Mouse (Mus musculus) erythroblast, embryonic 14.5 days (primary cell): ENCODE results near the gene Rbfox1. TPM values are rescaled to one million over a fixed set of nuclear protein-coding genes. Genes with fewer than 3 reads are reported as not detected.

ENCODE experiments used
- H3K27me3 ChIP-seq: 2 replicates; pipeline ENCODE4 v1.6.1; 2012; ENCODE audit warnings: inconsistent platforms; ENCODE audit not compliant: control insufficient read depth
- H3K36me3 ChIP-seq: 2 replicates; pipeline ENCODE4 v1.6.1; 2012; ENCODE audit warnings: mild to moderate bottlenecking, inconsistent platforms; ENCODE audit not compliant: control insufficient read depth
- H3K4me1 ChIP-seq: 2 replicates; pipeline ENCODE4 v1.6.1; 2012; ENCODE audit warnings: inconsistent platforms; ENCODE audit not compliant: control insufficient read depth
- H3K4me3 ChIP-seq: replicated peaks from 2 replicates; pipeline ENCODE3; 2012; ENCODE audit warnings: moderate library complexity, mild to moderate bottlenecking, inconsistent platforms
- H3K9me3 ChIP-seq: 2 replicates; pipeline ENCODE4 v1.6.1; 2012; ENCODE audit warnings: low read length, inconsistent platforms, mixed read lengths; ENCODE audit not compliant: control insufficient read depth
- GATA1 ChIP-seq: IDR thresholded peaks from 2 replicates; pipeline ENCODE4 v1.6.1; 2012; ENCODE audit warnings: low read length, inconsistent platforms, mixed read lengths
- TAL1 ChIP-seq: IDR thresholded peaks from 3 replicates; pipeline ENCODE4 v1.6.1; 2012; ENCODE audit warnings: low read length, inconsistent platforms, mixed read lengths
- polyA plus RNA-seq: library from polyadenylated mRNA; stranded (reverse); fragments of >175 nt; gene quantifications from 2 replicates; pipeline ENCODE4 v1.2.3, GENCODE M21; 2012

Rbfox1 gene
- polyA plus RNA-seq, 1 experiment: not detected

GRCm38 (mm10) chr16:7099506-7100300 lies 1214.5 kb downstream of the Rbfox1 start:
- Histone ChIP-seq H3K9me3 (no peaks in the 10 kb centered on the region; the same call in 1 of the 2 replicates), H3K4me3 (no peak overlapping the region), H3K27me3 (no peaks in the 10 kb centered on the region), H3K4me1 (no peaks in the 10 kb centered on the region), H3K36me3 (no peaks in the 10 kb centered on the region)
- TF ChIP-seq GATA1: no peak
- no peak for TF ChIP-seq TAL1

- no peak overlapping the region for H3K4me3 ChIP-seq
- no peaks in the 10 kb centered on the region for H3K4me1 ChIP-seq
- no peak for TF ChIP-seq GATA1
- no peak for TF ChIP-seq TAL1
- H3K9me3 ChIP-seq: no peaks in the 10 kb centered on the region; the same call in 1 of the 2 replicates
- H3K27me3 ChIP-seq: no peaks in the 10 kb centered on the region
- no peaks in the 10 kb centered on the region for H3K36me3 ChIP-seq
Observed at GRCm38 (mm10) chr16:7102486-7102885, 1217.3 kb downstream of the Rbfox1 start.

- no peaks in the 10 kb centered on the region; the same call in 1 of the 2 replicates for H3K9me3 ChIP-seq
- no peaks in the 10 kb centered on the region for H3K27me3 ChIP-seq
- no peak overlapping the region for H3K4me3 ChIP-seq
- no peaks in the 10 kb centered on the region for H3K36me3 ChIP-seq
- no peaks in the 10 kb centered on the region for H3K4me1 ChIP-seq
- TF ChIP-seq GATA1: no peak
- TF ChIP-seq TAL1: no peak
Observed at GRCm38 (mm10) chr16:7103301-7103700, 1218.1 kb downstream of the Rbfox1 start.

- TF ChIP-seq TAL1 (no peak), GATA1 (no peak)
- no peak overlapping the region for H3K4me3 ChIP-seq
Observed at GRCm38 (mm10) chr16:7106450-7107015, 1221.4 kb downstream of the Rbfox1 start.

GRCm38 (mm10) chr16:7115945-7116344 lies 1230.8 kb downstream of the Rbfox1 start:
- Histone ChIP-seq H3K9me3 (no peaks in the 10 kb centered on the region), H3K4me3 (no peak overlapping the region), H3K27me3 (no peaks in the 10 kb centered on the region), H3K4me1 (no peaks in the 10 kb centered on the region), H3K36me3 (no peaks in the 10 kb centered on the region)
- TF ChIP-seq GATA1 (no peak), TAL1 (no peak)

More at GRCm38 (mm10) chr16:7106450-7107015, 1221.4 kb downstream of the Rbfox1 start:
- Histone ChIP-seq H3K36me3 (no peaks in the 10 kb centered on the region), H3K9me3 (no peaks in the 10 kb centered on the region; the same call in 1 of the 2 replicates), H3K4me1 (no peaks in the 10 kb centered on the region), H3K27me3 (no peaks in the 10 kb centered on the region)

- Histone ChIP-seq H3K27me3 (no peaks in the 10 kb centered on the region), H3K9me3 (no peaks in the 10 kb centered on the region), H3K36me3 (no peaks in the 10 kb centered on the region), H3K4me1 (no peaks in the 10 kb centered on the region), H3K4me3 (no peak overlapping the region)
- TF ChIP-seq TAL1: no peak
- TF ChIP-seq GATA1: no peak
Observed at GRCm38 (mm10) chr16:7129591-7129990, 1244.4 kb downstream of the Rbfox1 start.

- no peaks in the 10 kb centered on the region for H3K36me3 ChIP-seq
- H3K9me3 ChIP-seq: no peaks in the 10 kb centered on the region
- no peaks in the 10 kb centered on the region for H3K4me1 ChIP-seq
- TF ChIP-seq GATA1 (no peak), TAL1 (no peak)
- no peak overlapping the region for H3K4me3 ChIP-seq
- no peaks in the 10 kb centered on the region for H3K27me3 ChIP-seq
Observed at GRCm38 (mm10) chr16:7132434-7132833, 1247.3 kb downstream of the Rbfox1 start.

GRCm38 (mm10) chr16:7136971-7137370 lies 1251.8 kb downstream of the Rbfox1 start:
- Histone ChIP-seq H3K4me1 (no peaks in the 10 kb centered on the region), H3K27me3 (no peaks in the 10 kb centered on the region), H3K9me3 (no peaks in the 10 kb centered on the region; the same call in 1 of the 2 replicates), H3K4me3 (no peak overlapping the region), H3K36me3 (no peaks in the 10 kb centered on the region)
- no peak for TF ChIP-seq GATA1
- TF ChIP-seq TAL1: no peak

- TF ChIP-seq GATA1 (no peak), TAL1 (no peak)
- H3K4me3 ChIP-seq: no peak overlapping the region
- H3K9me3 ChIP-seq: no peaks in the 10 kb centered on the region; the same call in 1 of the 2 replicates
Observed at GRCm38 (mm10) chr16:7139480-7139879, 1254.3 kb downstream of the Rbfox1 start.

More at GRCm38 (mm10) chr16:7139480-7139879, 1254.3 kb downstream of the Rbfox1 start:
- Histone ChIP-seq H3K36me3 (no peaks in the 10 kb centered on the region), H3K4me1 (no peaks in the 10 kb centered on the region), H3K27me3 (no peaks in the 10 kb centered on the region)
